Mouse (Mus musculus) kidney, postnatal 4 days (tissue): ENCODE data around the gene Dip2b.

Experiments
- DNase-seq, 2 experiments: peaks; one replicate each; pipeline ENCODE4 v3.0.0; 2021; ENCODE audit warnings: mixed read lengths in 2 of 2

The Dip2b gene

GRCm38 (mm10) chr15:100268916-100269315, 230.5 kb downstream of the Dip2b start:
- no peak for DNase-seq
